Mouse (Mus musculus) C2C12 (cell line): ENCODE measurements around the gene Olfr1246.
"Not testable (repeated sequence)": the region's sequence is repeated elsewhere in the genome, so short reads cannot be mapped to it uniquely, and the experiment has no call there.

Experiments
- CEBPB ChIP-seq: IDR thresholded peaks from one replicate; pipeline ENCODE4 v1.6.1; 2011; ENCODE audit warnings: low read depth, mild to moderate bottlenecking, control low read depth, moderate library complexity
- CTCF ChIP-seq: IDR thresholded peaks from one replicate; pipeline ENCODE4 v1.5.1; 2011; ENCODE audit not compliant: control insufficient read depth, insufficient read depth, insufficient read length
- FOSL1 ChIP-seq: IDR thresholded peaks from one replicate; pipeline ENCODE4 v1.8.0; 2011; ENCODE audit warnings: mild to moderate bottlenecking, low read length; ENCODE audit not compliant: poor library complexity, insufficient read depth, severe bottlenecking
- MAX ChIP-seq: IDR thresholded peaks from one replicate; pipeline ENCODE4 v1.6.1; 2011; ENCODE audit warnings: mild to moderate bottlenecking, control low read depth
- MYOD1 ChIP-seq: IDR thresholded peaks from one replicate; pipeline ENCODE4 v1.6.1; 2011; ENCODE audit warnings: low read depth; ENCODE audit not compliant: control insufficient read depth, insufficient read length
- MYOG ChIP-seq: IDR thresholded peaks from one replicate; pipeline ENCODE4 v1.6.1; 2011; ENCODE audit not compliant: control insufficient read depth, insufficient read length; ENCODE audit errors: extremely low read depth
- USF1 ChIP-seq: IDR thresholded peaks from one replicate; pipeline ENCODE4 v1.6.1; 2011; ENCODE audit warnings: low read depth, mild to moderate bottlenecking, control low read depth, moderate library complexity

GRCm38 (mm10) chr2:89562706-89563105, 30.3 kb downstream of the Olfr1246 start:
- not testable (repeated sequence) for TF ChIP-seq CTCF, MAX, CEBPB, USF1, MYOG, FOSL1, MYOD1
